Mouse (Mus musculus) cortical plate, adult 2 months (tissue): ENCODE measurements around the gene Dand5.

ENCODE experiments used
- CTCF ChIP-seq: fragments of 200-500 bp; IDR thresholded peaks from 2 replicates; pipeline ENCODE4 v1.5.1; 2011; ENCODE audit warnings: mild to moderate bottlenecking, control low read depth, low read length; ENCODE audit not compliant: insufficient read depth; ENCODE audit errors: extremely low read depth
- POLR2A ChIP-seq: fragments of 200-500 bp; IDR thresholded peaks from 2 replicates; pipeline ENCODE4 v1.6.1; 2011; ENCODE audit warnings: mild to moderate bottlenecking, low read length, control low read depth; ENCODE audit not compliant: insufficient read depth; ENCODE audit errors: extremely low read depth

DNA sequence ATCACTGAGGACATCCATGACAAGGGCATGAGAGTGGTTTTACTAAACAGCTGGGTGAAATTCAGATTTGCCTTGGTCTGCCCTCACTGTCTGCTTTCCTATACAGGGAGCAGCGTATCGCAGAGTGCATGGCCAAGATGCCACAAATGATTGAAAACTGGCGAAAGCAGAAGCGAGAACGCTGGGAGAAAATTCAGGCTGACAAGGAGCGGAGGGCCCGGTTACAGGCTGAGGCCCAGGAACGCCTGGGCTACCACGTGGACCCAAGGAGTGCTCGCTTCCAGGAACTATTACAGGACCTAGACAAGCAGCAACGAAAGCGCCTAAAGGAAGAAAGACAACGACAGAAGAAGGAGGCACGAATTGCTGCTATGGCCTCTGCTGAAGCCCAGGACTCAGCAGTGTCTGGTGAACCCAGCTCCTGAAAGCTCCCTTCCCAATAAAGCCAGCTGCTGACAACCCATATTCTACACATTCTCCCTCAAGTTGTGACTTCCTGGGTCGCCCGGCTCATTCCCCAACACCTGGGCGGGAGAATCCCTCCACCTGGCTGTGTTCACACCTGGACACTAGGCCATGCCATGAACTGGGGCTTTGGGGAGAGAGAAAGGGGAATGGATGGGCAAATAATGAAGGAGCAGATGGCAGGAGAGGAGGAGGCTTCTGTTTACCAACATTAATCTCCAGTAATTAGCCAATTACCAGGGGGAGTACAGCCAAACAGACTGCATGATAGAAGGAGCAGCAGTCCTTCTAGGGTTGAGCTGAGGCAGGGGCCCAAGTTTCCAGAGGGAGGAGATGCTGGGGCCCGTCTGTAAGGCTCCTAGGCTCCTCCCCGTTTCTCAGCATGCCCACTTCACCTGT is 11.6 kb upstream of the Dand5 start:
- no peak for TF ChIP-seq CTCF
- TF ChIP-seq POLR2A: 0 out of 2 replicates have a peak, but pooled peaks have one; percentile 26
